Mouse (Mus musculus) brain, embryonic 14.5 days (tissue): ENCODE results near the gene Ipo5.

Experiments
- CTCF ChIP-seq: fragments of 200-500 bp; IDR thresholded peaks from 2 replicates; pipeline ENCODE4 v1.5.1; 2012; ENCODE audit warnings: inconsistent platforms, mild to moderate bottlenecking, moderate library complexity, borderline replicate concordance; ENCODE audit not compliant: insufficient read depth, insufficient read length; ENCODE audit errors: extremely low read depth
- POLR2A ChIP-seq: fragments of 200-500 bp; IDR thresholded peaks from 2 replicates; pipeline ENCODE4 v1.6.1; 2012; ENCODE audit warnings: mild to moderate bottlenecking, inconsistent platforms, borderline replicate concordance; ENCODE audit not compliant: poor library complexity, insufficient read depth, insufficient read length, severe bottlenecking; ENCODE audit errors: extremely low read depth

DNA sequence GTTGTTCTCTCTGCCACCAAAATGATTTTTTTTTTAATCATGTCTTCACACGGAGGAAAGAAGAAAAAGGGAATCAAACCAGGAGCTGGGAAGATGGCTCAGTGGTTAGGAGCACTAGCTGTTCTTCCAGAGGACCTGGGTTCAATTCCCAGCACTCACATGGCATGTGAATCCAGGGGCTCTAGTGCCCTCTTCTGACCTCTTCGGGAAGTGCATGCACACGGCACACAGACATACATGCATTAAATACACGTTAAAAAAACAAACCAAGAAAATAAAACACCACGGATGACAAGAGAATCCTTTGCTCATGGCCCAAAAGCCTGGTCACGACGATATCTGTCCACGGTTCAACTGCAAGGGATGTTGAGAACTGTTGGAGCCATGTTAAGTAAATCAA is 44.5 kb upstream of the Ipo5 start:
- TF ChIP-seq POLR2A (no peak), CTCF (no peak)
